Mouse (Mus musculus): ENCODE data around the gene Tppp3. TPM values are rescaled to one million over a fixed set of nuclear protein-coding genes. Genes with fewer than 3 reads are reported as not detected.

The Tppp3 gene
- polyA plus RNA-seq, 1 experiment from 2014 or later, result 42.3 TPM

- ATAC-seq (ENCODE audit: insufficient read depth), result no peak
- Histone ChIP-seq H3K9ac (no peak overlapping the region), H3K36me3 (ENCODE audit: insufficient read depth) (peaks cover 44% of the 10 kb centered on the region)
Measured at GRCm38 (mm10) chr8:105477792-105478191, 6.5 kb upstream of the Tppp3 start.

GRCm38 (mm10) chr8:105476628-105477413 is 5.5 kb upstream of the Tppp3 start:
- Histone ChIP-seq H3K9me3 (ENCODE audit: low read depth, low read length) (no peaks in the 10 kb centered on the region), H3K27me3 (ENCODE audit: insufficient read depth, low read length) (0 out of 2 replicates have a peak, but pooled peaks cover 6% of the 10 kb centered on the region), H3K9ac (no peak overlapping the region), H3K27ac (ENCODE audit: low read depth) (no peak overlapping the region), H3K4me3 (ENCODE audit: low read depth, low read length) (no peak overlapping the region), H3K4me2 (no peak overlapping the region), H3K36me3 (ENCODE audit: insufficient read depth) (peaks cover 42% of the 10 kb centered on the region), H3K4me1 (ENCODE audit: insufficient read depth) (peaks cover 18% of the 10 kb centered on the region)
- DNase-seq, result peak; percentile 64
- peak; percentile 93 for TF ChIP-seq CTCF (IDR thresholded peaks at IDR 0.05; ENCODE audit: low read depth)
- WGBS, result 39% methylated on average over 25 of the region's 25 CpGs
- ATAC-seq (ENCODE audit: insufficient read depth), result no peak

More at GRCm38 (mm10) chr8:105477792-105478191, 6.5 kb upstream of the Tppp3 start:
- H3K4me3 ChIP-seq (ENCODE audit: low read depth, low read length), result no peak overlapping the region
- H3K4me2 ChIP-seq, result no peak overlapping the region
- H3K9me3 ChIP-seq (ENCODE audit: low read depth, low read length), result no peaks in the 10 kb centered on the region
- H3K27ac ChIP-seq (ENCODE audit: low read depth), result no peak overlapping the region
- TF ChIP-seq CTCF (IDR thresholded peaks at IDR 0.05; ENCODE audit: low read depth), result no peak
- DNase-seq, result no peak
- peaks cover 18% of the 10 kb centered on the region for H3K4me1 ChIP-seq (ENCODE audit: insufficient read depth)
- WGBS, result 79% methylated on average over 3 of the region's 3 CpGs
- H3K27me3 ChIP-seq (ENCODE audit: insufficient read depth, low read length), result 0 out of 2 replicates have a peak, but pooled peaks cover 6% of the 10 kb centered on the region

GRCm38 (mm10) chr8:105476161-105476560 is 4.8 kb upstream of the Tppp3 start:
- Histone ChIP-seq H3K36me3 (ENCODE audit: insufficient read depth) (peaks cover 38% of the 10 kb centered on the region), H3K4me2 (no peak overlapping the region), H3K4me1 (ENCODE audit: insufficient read depth) (peaks cover 18% of the 10 kb centered on the region), H3K4me3 (ENCODE audit: low read depth, low read length) (no peak overlapping the region), H3K9ac (no peak overlapping the region), H3K9me3 (ENCODE audit: low read depth, low read length) (no peaks in the 10 kb centered on the region), H3K27me3 (ENCODE audit: insufficient read depth, low read length) (0 out of 2 replicates have a peak, but pooled peaks cover 6% of the 10 kb centered on the region), H3K27ac (ENCODE audit: low read depth) (no peak overlapping the region)
- 90% methylated on average over 7 of the region's 7 CpGs for WGBS
- no peak for DNase-seq
- ATAC-seq (ENCODE audit: insufficient read depth), result no peak
- TF ChIP-seq CTCF (IDR thresholded peaks at IDR 0.05; ENCODE audit: low read depth), result no peak

GRCm38 (mm10) chr8:105475742-105476141 is 4.4 kb upstream of the Tppp3 start:
- Histone ChIP-seq H3K4me2 (no peak overlapping the region), H3K9me3 (ENCODE audit: low read depth, low read length) (no peaks in the 10 kb centered on the region), H3K9ac (no peak overlapping the region), H3K4me3 (ENCODE audit: low read depth, low read length) (no peak overlapping the region), H3K36me3 (ENCODE audit: insufficient read depth) (peaks cover 38% of the 10 kb centered on the region), H3K4me1 (ENCODE audit: insufficient read depth) (peaks cover 18% of the 10 kb centered on the region), H3K27me3 (ENCODE audit: insufficient read depth, low read length) (0 out of 2 replicates have a peak, but pooled peaks cover 6% of the 10 kb centered on the region), H3K27ac (ENCODE audit: low read depth) (no peak overlapping the region)
- WGBS, result 90% methylated on average over 8 of the region's 8 CpGs
- ATAC-seq (ENCODE audit: insufficient read depth) (no peak), DNase-seq (no peak)
- no peak for TF ChIP-seq CTCF (IDR thresholded peaks at IDR 0.05; ENCODE audit: low read depth)

- no peak overlapping the region for H3K27ac ChIP-seq (ENCODE audit: low read depth)
Measured at GRCm38 (mm10) chr8:105475254-105475653, 3.9 kb upstream of the Tppp3 start.

GRCm38 (mm10) chr8:105474680-105475079 is 3.4 kb upstream of the Tppp3 start:
- H3K36me3 ChIP-seq (ENCODE audit: insufficient read depth), result peaks cover 37% of the 10 kb centered on the region
- H3K4me2 ChIP-seq, result peak overlapping the region; percentile 11; the same call in 1 of the 2 replicates
- peaks cover 23% of the 10 kb centered on the region for H3K4me1 ChIP-seq (ENCODE audit: insufficient read depth)
- WGBS, result 31% methylated on average over 5 of the region's 5 CpGs
- no peak for TF ChIP-seq CTCF (IDR thresholded peaks at IDR 0.05; ENCODE audit: low read depth)
- DNase-seq (no peak), ATAC-seq (ENCODE audit: insufficient read depth) (no peak)
- H3K4me3 ChIP-seq (ENCODE audit: low read depth, low read length), result no peak overlapping the region
- peak overlapping the region; percentile 38 for H3K27ac ChIP-seq (ENCODE audit: low read depth)
- H3K27me3 ChIP-seq (ENCODE audit: insufficient read depth, low read length), result 0 out of 2 replicates have a peak, but pooled peaks cover 6% of the 10 kb centered on the region
- H3K9me3 ChIP-seq (ENCODE audit: low read depth, low read length), result no peaks in the 10 kb centered on the region
- peak overlapping the region; percentile 9; the same call in 1 of the 2 replicates for H3K9ac ChIP-seq

More at GRCm38 (mm10) chr8:105475254-105475653, 3.9 kb upstream of the Tppp3 start:
- Histone ChIP-seq H3K9ac (peak overlapping the region; percentile 9; the same call in 1 of the 2 replicates), H3K4me1 (ENCODE audit: insufficient read depth) (peaks cover 22% of the 10 kb centered on the region), H3K27me3 (ENCODE audit: insufficient read depth, low read length) (0 out of 2 replicates have a peak, but pooled peaks cover 6% of the 10 kb centered on the region), H3K4me3 (ENCODE audit: low read depth, low read length) (no peak overlapping the region), H3K9me3 (ENCODE audit: low read depth, low read length) (no peaks in the 10 kb centered on the region), H3K36me3 (ENCODE audit: insufficient read depth) (peaks cover 38% of the 10 kb centered on the region), H3K4me2 (no peak overlapping the region)
- 65% methylated on average over 4 of the region's 4 CpGs for WGBS
- no peak for DNase-seq
- no peak for ATAC-seq (ENCODE audit: insufficient read depth)
- no peak for TF ChIP-seq CTCF (IDR thresholded peaks at IDR 0.05; ENCODE audit: low read depth)

Data from lung, embryonic 14.5 days (tissue).